Mouse (Mus musculus) liver, adult 2 months (tissue): ENCODE measurements around the gene Gm38655. TPM values are rescaled to one million over a fixed set of nuclear protein-coding genes. Genes with fewer than 3 reads are reported as not detected.

Experiments
- DNase-seq: peaks from one replicate; pipeline ENCODE4 v3.0.0-alpha.2; 2011; ENCODE audit warnings: low read depth, low spot score; ENCODE audit errors: extremely low read depth
- H3K27ac ChIP-seq: fragments of 200-500 bp; replicated peaks from 2 replicates; pipeline ENCODE4 v1.5.1; 2012; ENCODE audit warnings: low read depth, mild to moderate bottlenecking, control low read depth, inconsistent platforms, low read length; ENCODE audit not compliant: insufficient read depth
- H3K27me3 ChIP-seq: fragments of 200-500 bp; 2 replicates; pipeline ENCODE4 v1.6.1; 2012; ENCODE audit warnings: mild to moderate bottlenecking, moderate library complexity, low read length, inconsistent platforms; ENCODE audit not compliant: control insufficient read depth, insufficient read depth
- H3K36me3 ChIP-seq: fragments of 200-500 bp; 2 replicates; pipeline ENCODE4 v1.6.1; 2012; ENCODE audit warnings: low read length, inconsistent platforms; ENCODE audit not compliant: control insufficient read depth, insufficient read depth
- H3K4me1 ChIP-seq: fragments of 200-500 bp; 2 replicates; pipeline ENCODE4 v1.6.1; 2011; ENCODE audit warnings: low read length; ENCODE audit not compliant: control insufficient read depth, insufficient read depth
- H3K4me3 ChIP-seq: fragments of 200-500 bp; 2 replicates; pipeline ENCODE4 v1.5.1; 2011; ENCODE audit warnings: low read depth, mild to moderate bottlenecking, control low read depth, low read length, moderate library complexity; ENCODE audit not compliant: insufficient read depth
- H3K79me2 ChIP-seq: fragments of 200-500 bp; 2 replicates; pipeline ENCODE4 v1.6.1; 2012; ENCODE audit warnings: inconsistent platforms, mild to moderate bottlenecking, low read length, moderate library complexity; ENCODE audit not compliant: control insufficient read depth, insufficient read depth
- H3K9ac ChIP-seq: fragments of 200-500 bp; 2 replicates; pipeline ENCODE4 v1.6.1; 2012; ENCODE audit warnings: low read depth, mild to moderate bottlenecking, control low read depth, inconsistent platforms, low read length
- CTCF ChIP-seq: fragments of 200-500 bp; IDR thresholded peaks from 2 replicates; pipeline ENCODE4 v1.5.1; 2011; ENCODE audit warnings: low read depth, low read length, control low read depth
- POLR2A ChIP-seq: fragments of 200-500 bp; IDR thresholded peaks from 2 replicates; pipeline ENCODE4 v1.6.1; 2011; ENCODE audit warnings: low read length, control low read depth; ENCODE audit not compliant: insufficient read depth; ENCODE audit errors: extremely low read depth
- WGBS: fragments of 180-500 bp; shearing (Covaris S2); methylation state at CpG from one replicate; pipeline ENCODE4 v1.1.7; 2018; 5-methylcytosine and 5-hydroxymethylcytosine counted together
- polyA plus RNA-seq: library from polyadenylated mRNA; depleted of rRNA; stranded (reverse); fragments of >200 nt; gene quantifications from 2 replicates; pipeline ENCODE4 v1.2.3, GENCODE M21; 2012
- total RNA-seq: library from RNA; depleted of rRNA; stranded (reverse); fragments of >200 nt; gene quantifications from 2 replicates; pipeline ENCODE4 v1.2.3, GENCODE M21; 2014

Gene Gm38655
- total and polyA plus RNA-seq, 2 experiments: not detected

DNA sequence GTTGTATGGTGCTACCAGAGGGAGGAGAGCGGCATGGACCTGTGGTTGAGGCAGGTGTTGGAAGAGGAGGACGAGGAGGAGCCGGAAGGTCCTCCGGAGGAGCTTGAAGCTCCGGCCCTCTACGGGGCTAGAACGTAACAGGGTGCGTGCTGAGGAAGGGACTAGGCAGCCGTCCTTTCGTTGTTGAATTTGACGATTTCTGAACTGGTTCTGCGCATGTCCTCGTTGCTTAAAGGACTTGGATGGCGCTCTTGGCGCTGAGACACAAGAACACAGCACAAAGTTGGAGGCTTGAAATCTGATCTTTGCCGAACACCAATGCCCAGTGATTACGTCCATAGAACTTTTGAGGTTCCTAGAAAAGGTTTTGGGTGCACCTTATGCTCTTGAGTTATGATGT lies 9.7 kb upstream of the Gm38655 start:
- peaks cover 12% of the 10 kb centered on the region for H3K4me1 ChIP-seq
- H3K79me2 ChIP-seq: peaks cover 24% of the 10 kb centered on the region
- H3K27me3 ChIP-seq: no peaks in the 10 kb centered on the region
- peak; percentile 17 for DNase-seq
- no peak for TF ChIP-seq CTCF
- no peak for TF ChIP-seq POLR2A
- peak overlapping the region; percentile 80 for H3K9ac ChIP-seq
- no peaks in the 10 kb centered on the region for H3K36me3 ChIP-seq
- peak overlapping the region; percentile 76 for H3K4me3 ChIP-seq
- H3K27ac ChIP-seq: peak overlapping the region; percentile 27; the same call in 1 of the 2 replicates
- 6% methylated on average over 17 of the region's 17 CpGs for WGBS

DNA sequence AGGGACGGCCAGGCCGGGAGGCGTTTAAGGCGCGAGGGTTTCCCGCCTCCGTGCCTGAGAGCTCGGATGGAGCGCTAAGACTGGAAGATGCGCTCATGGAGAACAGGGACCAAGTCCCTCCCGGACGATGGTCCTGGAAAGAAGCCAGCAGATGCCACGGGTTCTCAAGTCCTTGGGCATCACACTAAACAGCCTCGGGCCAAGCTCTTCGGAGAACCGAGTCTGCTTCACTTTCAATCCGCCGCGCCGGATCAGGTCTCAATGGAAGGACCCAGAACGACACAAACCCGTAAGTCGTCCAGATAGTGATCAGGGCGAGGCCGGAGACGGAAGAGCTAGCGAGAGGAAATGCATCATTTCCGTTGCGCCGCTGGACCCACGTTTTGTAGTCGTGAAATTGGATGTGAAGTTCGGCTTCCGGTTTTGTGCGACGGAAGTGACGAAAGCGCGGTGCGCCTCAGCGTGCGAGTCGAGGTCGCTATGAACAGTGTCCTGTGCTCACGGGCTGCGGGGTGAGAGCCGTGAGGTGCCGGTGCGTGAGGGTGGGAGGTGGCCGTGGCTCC lies 8.9 kb upstream of the Gm38655 start, which contains the start of gene BC003965:
Gene BC003965 (plus strand): TSS at position 426 of the 563 bp plus-strand sequence.
- no peaks in the 10 kb centered on the region for H3K27me3 ChIP-seq
- H3K27ac ChIP-seq: peak within 1 kb of the TSS; percentile 50
- H3K36me3 ChIP-seq: no peaks in the 10 kb centered on the region
- peaks cover 18% of the 10 kb centered on the region for H3K79me2 ChIP-seq
- WGBS: under 1% methylated on average over 50 of the region's 50 CpGs
- DNase-seq: peak; percentile 95
- TF ChIP-seq CTCF: no peak
- peak; percentile 37 for TF ChIP-seq POLR2A
- peaks cover 10% of the 10 kb centered on the region for H3K4me1 ChIP-seq
- peak within 1 kb of the TSS; percentile 80 for H3K9ac ChIP-seq
- H3K4me3 ChIP-seq: peak within 1 kb of the TSS; percentile 76

DNA sequence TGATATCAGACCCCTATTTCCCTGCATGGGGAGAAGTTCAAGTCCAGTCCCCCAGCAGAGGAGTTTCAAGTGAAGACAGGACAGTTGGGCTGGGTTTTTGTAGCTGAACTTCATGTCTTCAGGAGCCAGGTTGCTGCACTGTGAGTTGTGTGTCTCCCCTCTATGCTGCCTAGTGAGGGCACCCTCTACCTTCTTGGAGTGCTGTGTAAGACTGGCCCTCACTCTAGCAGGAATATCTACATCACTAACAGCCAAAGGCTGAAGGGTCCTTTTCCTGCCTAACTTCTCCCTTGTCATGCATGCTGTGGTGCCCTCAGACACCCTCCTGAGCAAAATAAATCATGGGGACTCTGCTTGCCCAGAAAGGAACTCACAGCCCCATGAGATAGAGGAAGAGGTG lies 8.0 kb upstream of the Gm38655 start:
- TF ChIP-seq POLR2A: no peak
- no peak for TF ChIP-seq CTCF
- peaks cover 10% of the 10 kb centered on the region for H3K4me1 ChIP-seq

DNA sequence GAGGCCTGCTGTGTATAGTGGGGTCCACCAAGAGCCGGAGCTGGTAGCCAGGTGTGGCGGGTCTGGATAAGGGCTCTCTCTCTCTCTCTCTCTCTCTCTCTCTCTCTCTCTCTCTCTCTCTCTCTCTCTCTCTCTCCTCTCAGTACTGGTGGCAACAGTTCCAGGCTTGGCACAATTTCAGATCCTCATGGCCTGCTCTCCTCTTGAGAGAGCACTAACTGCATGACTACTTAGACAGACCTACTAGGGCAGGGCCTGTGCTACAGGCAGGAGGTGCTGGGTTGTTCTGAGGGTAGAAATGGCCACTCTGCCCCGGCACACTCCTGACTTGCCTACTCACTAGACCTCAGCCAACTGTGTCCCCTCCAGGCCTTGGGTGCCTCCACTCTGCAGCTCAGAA lies 2.7 kb downstream of the Gm38655 start:
- H3K27me3 ChIP-seq: no peaks in the 10 kb centered on the region
- H3K4me1 ChIP-seq: no peaks in the 10 kb centered on the region
- TF ChIP-seq CTCF (no peak), POLR2A (no peak)
- no peak overlapping the region for H3K27ac ChIP-seq
- no peak for DNase-seq
- no peak overlapping the region for H3K9ac ChIP-seq
- no peak overlapping the region for H3K4me3 ChIP-seq
- H3K79me2 ChIP-seq: no peaks in the 10 kb centered on the region
- WGBS: 92% methylated on average over 3 of the region's 3 CpGs
- H3K36me3 ChIP-seq: no peaks in the 10 kb centered on the region

More for the DNA sequence above, 8.0 kb upstream of the Gm38655 start:
- Histone ChIP-seq H3K27me3 (no peaks in the 10 kb centered on the region), H3K27ac (no peak overlapping the region), H3K4me3 (no peak overlapping the region), H3K9ac (no peak overlapping the region), H3K36me3 (no peaks in the 10 kb centered on the region), H3K79me2 (peaks cover 8% of the 10 kb centered on the region)
- DNase-seq: no peak

DNA sequence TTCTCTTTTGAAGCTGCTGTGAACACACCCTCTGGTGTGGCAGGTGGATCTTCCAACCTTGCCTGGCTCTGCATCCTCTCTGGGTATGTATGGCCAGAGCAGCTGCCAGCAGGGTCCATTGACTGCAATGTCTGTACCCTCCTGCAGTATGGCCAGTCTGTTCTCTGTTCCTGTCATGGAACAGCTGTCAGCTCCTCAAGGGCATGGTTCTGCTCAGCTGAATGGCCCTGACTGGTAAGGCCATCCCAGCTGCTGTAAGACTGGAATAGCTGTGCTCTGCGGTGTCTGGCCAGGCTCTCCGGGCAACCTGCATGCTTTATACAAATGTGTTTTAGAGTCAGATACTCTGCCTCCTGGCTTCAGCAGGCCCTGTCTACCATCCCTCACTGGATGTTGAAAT lies 5.6 kb downstream of the Gm38655 start:
- no peak for TF ChIP-seq POLR2A
- no peak for TF ChIP-seq CTCF
- no peak overlapping the region for H3K9ac ChIP-seq
- H3K4me3 ChIP-seq: no peak overlapping the region
- WGBS: 95% methylated on average over 2 of the region's 2 CpGs
- H3K79me2 ChIP-seq: no peaks in the 10 kb centered on the region
- no peak for DNase-seq
- H3K4me1 ChIP-seq: no peaks in the 10 kb centered on the region
- no peak overlapping the region for H3K27ac ChIP-seq
- no peaks in the 10 kb centered on the region for H3K27me3 ChIP-seq
- H3K36me3 ChIP-seq: no peaks in the 10 kb centered on the region

DNA sequence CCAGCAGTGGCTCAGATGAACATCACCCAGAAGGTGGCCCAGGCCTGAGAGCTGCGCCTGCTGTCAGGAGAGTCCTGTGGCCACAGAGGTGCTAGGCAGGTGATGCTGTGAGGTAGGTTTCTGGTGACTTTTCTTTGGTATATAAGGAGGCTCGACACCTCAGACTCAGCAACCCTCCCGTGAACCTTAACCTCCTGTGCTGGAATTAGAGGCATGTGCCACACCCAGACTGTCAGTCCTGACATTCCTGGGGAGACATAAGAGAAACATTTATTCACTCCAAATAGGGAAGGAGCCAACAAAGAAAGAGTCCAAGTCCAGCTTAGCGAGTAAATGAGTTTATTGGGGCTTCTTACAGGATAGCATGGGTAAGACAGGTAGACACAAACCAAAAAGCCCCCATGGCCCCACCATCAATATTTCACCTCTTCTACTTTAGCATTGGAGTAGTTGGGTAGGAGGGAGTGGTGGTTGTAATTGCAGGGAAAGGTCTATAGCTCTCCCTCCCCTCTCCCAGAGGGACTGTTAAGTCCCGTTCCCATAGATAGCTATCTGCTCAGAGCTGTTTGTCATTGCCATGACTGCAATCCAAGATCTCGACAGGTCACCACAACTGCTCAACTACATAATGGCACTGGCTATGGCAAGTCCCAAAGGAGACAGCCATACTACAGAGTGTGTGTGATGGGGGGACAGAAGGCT lies 9.2 kb downstream of the Gm38655 start:
- WGBS: 64% methylated on average over 6 of the region's 6 CpGs
- Histone ChIP-seq H3K36me3 (peaks cover 2% of the 10 kb centered on the region; the same call in 1 of the 2 replicates), H3K27ac (no peak overlapping the region), H3K27me3 (no peaks in the 10 kb centered on the region), H3K9ac (no peak overlapping the region), H3K4me3 (no peak overlapping the region), H3K4me1 (no peaks in the 10 kb centered on the region), H3K79me2 (no peaks in the 10 kb centered on the region)
- DNase-seq: no peak
- TF ChIP-seq CTCF (no peak), POLR2A (no peak)
